Mouse (Mus musculus): Measurements from ENCODE around the gene Large1.

DNA sequence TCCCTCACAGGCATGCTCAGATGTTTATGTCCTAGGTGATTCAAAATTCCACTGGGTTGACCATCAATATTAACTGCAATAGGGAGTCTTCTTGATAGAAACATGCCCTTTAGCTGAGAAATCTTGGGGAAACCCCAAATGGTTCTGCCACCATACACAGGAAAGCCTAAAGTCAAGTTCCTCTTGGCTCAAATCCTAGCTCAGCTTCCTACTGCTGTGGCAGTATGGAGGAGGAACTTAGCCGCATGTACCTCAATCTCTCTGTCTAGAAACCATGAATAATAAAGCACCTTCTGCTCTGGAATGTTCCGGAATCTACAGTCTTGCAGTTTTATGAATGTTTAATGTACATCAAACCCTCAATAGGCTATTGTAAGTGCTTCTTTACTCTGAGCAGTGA lies 39.4 kb downstream of the Large1 start:
- TF ChIP-seq CTCF (IDR thresholded peaks at IDR 0.05; ENCODE audit: low read depth): no peak
- TF ChIP-seq EP300 (IDR thresholded peaks at IDR 0.05; ENCODE audit: low read depth): no peak
